Mouse (Mus musculus) erythroid progenitor cell, adult 5-6 weeks (primary cell): ENCODE results near the gene Gm14819. TPM values are rescaled to one million over a fixed set of nuclear protein-coding genes. Genes with fewer than 3 reads are reported as not detected.
"Not testable (repeated sequence)": the region's sequence is repeated elsewhere in the genome, so short reads cannot be mapped to it uniquely, and the experiment has no call there.

Source experiments
- ATAC-seq: replicated peaks from 2 replicates; pipeline ENCODE4 v1.8.0; 2016; ENCODE audit warnings: moderate number of reproducible peaks, mild to moderate bottlenecking, moderate TSS enrichment, inconsistent platforms; ENCODE audit not compliant: poor library complexity, low FRiP score, severe bottlenecking
- total RNA-seq, 2 experiments: library from RNA; stranded (forward) in 1 of 2; stranded (reverse) in 1 of 2; fragments of 150-400 nt in 1 of 2; fragments of 186-747, 209-891 nt in 1 of 2; gene quantifications; 2 replicates each; pipeline versions ENCODE4 v1.2.3 to v1.2.4; 2015 to 2017; ENCODE audit warnings: low replicate concordance in 2 of 2

The Gm14819 gene
- total RNA-seq (2015; ENCODE audit: low replicate concordance): not detected in 2 replicates
- total RNA-seq (2017; ENCODE audit: low replicate concordance): not detected in 2 replicates

DNA sequence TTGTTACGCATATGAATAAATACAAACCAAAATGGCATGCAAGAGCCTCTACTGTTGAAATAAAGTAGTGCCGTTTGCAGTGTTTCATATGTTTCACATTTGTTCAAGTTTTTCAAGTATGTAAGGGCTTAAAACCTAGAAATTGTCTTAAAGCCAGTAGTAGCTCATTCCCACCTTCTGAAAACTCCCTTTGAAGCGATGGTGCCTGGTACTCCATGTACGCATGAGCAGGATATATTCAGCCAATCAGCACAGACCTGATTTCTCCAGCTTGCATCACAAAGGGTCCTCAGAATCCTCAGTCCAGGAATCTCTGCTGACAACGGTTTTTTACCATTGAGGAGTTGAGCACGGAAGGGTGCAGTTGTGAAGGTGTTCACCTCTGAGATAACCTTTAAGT is at the start of gene Gm14819:
Gene Gm14819 (plus strand): TSS at position 301 of the 400 bp plus-strand sequence.
- ATAC-seq: not testable (repeated sequence)
